Mouse (Mus musculus): ENCODE data around the gene Lypd6b. TPM values are rescaled to one million over a fixed set of nuclear protein-coding genes. Genes with fewer than 3 reads are reported as not detected.

Gene Lypd6b
- polyA plus RNA-seq, 1 experiment, result not detected

DNA sequence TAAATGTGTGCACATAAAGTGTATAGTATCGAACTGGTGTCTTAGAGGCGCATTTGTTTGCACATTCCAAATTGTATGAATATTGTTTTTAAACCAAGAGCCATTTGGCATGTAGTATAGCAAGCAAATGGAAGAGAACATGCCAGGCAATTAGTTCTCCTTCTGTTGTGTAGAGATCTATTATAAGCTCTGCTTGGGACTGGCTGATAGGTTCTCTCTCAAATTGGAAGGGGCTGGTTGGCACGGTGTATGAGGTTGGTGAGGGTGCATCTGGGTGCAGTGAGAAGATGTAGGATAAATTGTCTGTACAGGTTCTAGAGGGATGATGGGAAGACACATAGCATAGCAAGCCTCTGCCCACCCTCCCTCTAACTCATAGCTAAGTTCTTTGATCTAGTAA, 42.9 kb downstream of the Lypd6b start:
- H3K27me3 ChIP-seq (ENCODE audit: control insufficient read depth), result no peaks in the 10 kb centered on the region
- no peaks in the 10 kb centered on the region for H3K4me1 ChIP-seq (ENCODE audit: control insufficient read depth)
- TF ChIP-seq GATA1 (IDR thresholded peaks at IDR 0.05; ENCODE audit: low read length) (no peak), TAL1 (IDR thresholded peaks at IDR 0.05; ENCODE audit: low read length) (no peak)
- no peak overlapping the region for H3K4me3 ChIP-seq (replicated peaks)
- H3K9me3 ChIP-seq (ENCODE audit: control insufficient read depth, low read length), result no peaks in the 10 kb centered on the region
- H3K36me3 ChIP-seq (ENCODE audit: control insufficient read depth), result no peaks in the 10 kb centered on the region

DNA sequence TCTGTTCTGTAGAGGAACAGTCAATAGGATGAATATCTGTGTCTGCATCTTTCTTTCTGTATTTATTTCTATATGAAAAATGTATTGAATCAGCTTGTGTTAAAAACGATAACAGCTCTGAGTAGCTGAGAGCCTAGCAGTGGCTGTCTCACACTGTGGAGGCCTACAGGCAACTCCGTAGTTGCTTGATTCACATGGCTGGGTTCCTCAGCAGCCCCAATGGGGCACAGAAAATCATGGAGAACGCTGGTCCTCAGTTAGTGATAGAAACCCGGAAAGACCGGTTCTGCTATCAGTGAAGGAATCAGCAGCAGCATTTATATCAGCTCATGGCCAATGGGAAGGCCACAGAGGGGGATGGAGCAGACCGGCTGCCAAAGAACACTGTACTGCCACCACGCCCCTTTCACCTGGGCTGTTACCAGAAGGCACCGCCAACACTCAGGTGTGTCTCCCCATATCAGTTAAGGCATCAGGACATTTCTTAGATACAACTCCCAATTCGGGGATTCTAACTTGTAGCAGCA, 44.9 kb downstream of the Lypd6b start:
- Histone ChIP-seq H3K9me3 (ENCODE audit: control insufficient read depth, low read length) (no peaks in the 10 kb centered on the region), H3K4me3 (replicated peaks) (no peak overlapping the region), H3K36me3 (ENCODE audit: control insufficient read depth) (no peaks in the 10 kb centered on the region), H3K4me1 (ENCODE audit: control insufficient read depth) (no peaks in the 10 kb centered on the region), H3K27me3 (ENCODE audit: control insufficient read depth) (no peaks in the 10 kb centered on the region)
- no peak for TF ChIP-seq GATA1 (IDR thresholded peaks at IDR 0.05; ENCODE audit: low read length)
- TF ChIP-seq TAL1 (IDR thresholded peaks at IDR 0.05; ENCODE audit: low read length), result no peak

DNA sequence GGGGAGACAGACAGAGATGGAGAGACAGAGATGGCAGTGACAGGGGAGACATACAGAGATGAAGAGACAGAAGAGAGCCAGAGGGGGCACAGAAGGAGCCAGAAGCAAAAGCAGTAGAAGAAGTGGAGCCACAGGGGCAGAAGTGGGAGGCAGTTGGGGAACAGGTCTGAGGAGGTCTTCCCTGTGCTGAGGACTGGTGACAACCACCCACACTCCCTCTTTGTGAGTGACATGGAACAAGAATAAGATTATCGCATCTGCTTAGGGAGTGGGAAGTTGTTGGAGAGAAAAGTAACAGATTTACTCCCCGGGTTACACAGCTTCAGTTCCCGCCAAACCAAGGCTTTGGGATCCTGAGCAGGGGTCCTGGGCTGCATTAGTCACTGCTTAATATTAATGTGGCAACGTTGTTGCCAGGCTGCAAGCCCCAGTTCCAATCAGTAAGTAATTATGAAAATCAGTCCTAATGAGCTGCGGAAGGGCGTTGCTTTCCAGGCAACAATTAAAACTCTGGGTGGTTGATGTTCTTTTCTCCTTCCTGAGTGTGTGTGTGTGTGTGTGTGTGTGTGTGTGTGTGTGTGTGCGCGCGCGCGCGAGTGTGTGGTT, 50.1 kb downstream of the Lypd6b start:
- TF ChIP-seq GATA1 (IDR thresholded peaks at IDR 0.05; ENCODE audit: low read length) (no peak), TAL1 (IDR thresholded peaks at IDR 0.05; ENCODE audit: low read length) (no peak)
- H3K27me3 ChIP-seq (ENCODE audit: control insufficient read depth), result no peaks in the 10 kb centered on the region
- no peak overlapping the region for H3K4me3 ChIP-seq (replicated peaks)
- H3K9me3 ChIP-seq (ENCODE audit: control insufficient read depth, low read length), result no peaks in the 10 kb centered on the region
- H3K36me3 ChIP-seq (ENCODE audit: control insufficient read depth), result no peaks in the 10 kb centered on the region
- no peaks in the 10 kb centered on the region for H3K4me1 ChIP-seq (ENCODE audit: control insufficient read depth)

DNA sequence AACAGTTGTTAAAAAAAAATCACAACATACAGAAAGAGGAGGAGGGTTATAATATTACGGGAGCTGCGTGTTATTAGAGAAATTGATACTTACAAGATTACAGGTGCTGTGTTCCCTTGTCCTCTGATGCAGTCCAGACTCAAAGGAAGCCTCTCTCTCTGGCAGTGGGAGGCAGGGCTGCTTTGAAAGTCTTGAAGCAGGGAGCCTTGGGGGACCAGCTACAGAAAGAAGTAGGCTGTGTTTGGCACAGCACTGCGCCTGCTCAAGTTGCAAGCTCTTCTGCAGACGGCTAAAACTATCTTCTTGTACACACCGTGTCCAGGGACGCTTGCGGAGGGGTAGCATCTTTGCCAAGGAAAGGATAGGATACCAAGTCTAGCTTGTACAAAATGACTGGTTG, 51.1 kb downstream of the Lypd6b start:
- H3K4me1 ChIP-seq (ENCODE audit: control insufficient read depth), result no peaks in the 10 kb centered on the region
- no peaks in the 10 kb centered on the region for H3K9me3 ChIP-seq (ENCODE audit: control insufficient read depth, low read length)
- H3K36me3 ChIP-seq (ENCODE audit: control insufficient read depth), result no peaks in the 10 kb centered on the region
- TF ChIP-seq GATA1 (IDR thresholded peaks at IDR 0.05; ENCODE audit: low read length) (no peak), TAL1 (IDR thresholded peaks at IDR 0.05; ENCODE audit: low read length) (no peak)
- H3K4me3 ChIP-seq (replicated peaks), result no peak overlapping the region
- H3K27me3 ChIP-seq (ENCODE audit: control insufficient read depth), result no peaks in the 10 kb centered on the region

DNA sequence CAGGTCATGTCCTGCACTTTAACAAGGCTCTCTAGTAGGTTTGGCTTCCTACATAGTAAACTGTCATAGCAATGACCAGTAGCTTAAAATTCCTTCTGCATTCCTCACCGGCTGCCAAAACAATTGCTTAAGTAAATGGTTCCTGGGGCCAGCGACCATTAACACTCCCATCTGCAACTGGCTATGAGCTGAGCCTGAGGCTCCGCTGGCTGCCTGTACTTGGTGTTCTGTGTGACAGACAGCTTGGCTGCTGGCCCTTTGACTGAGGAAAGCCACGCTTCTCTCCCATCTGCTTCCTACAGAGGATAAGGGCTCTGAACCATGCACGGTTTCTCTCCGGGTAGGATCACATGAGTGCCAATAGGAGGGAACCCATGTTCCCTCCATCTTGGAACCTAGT, 53.1 kb downstream of the Lypd6b start:
- Histone ChIP-seq H3K4me1 (ENCODE audit: control insufficient read depth) (no peaks in the 10 kb centered on the region), H3K36me3 (ENCODE audit: control insufficient read depth) (no peaks in the 10 kb centered on the region)
- TF ChIP-seq GATA1 (IDR thresholded peaks at IDR 0.05; ENCODE audit: low read length), result no peak
- TF ChIP-seq TAL1 (IDR thresholded peaks at IDR 0.05; ENCODE audit: low read length), result no peak

DNA sequence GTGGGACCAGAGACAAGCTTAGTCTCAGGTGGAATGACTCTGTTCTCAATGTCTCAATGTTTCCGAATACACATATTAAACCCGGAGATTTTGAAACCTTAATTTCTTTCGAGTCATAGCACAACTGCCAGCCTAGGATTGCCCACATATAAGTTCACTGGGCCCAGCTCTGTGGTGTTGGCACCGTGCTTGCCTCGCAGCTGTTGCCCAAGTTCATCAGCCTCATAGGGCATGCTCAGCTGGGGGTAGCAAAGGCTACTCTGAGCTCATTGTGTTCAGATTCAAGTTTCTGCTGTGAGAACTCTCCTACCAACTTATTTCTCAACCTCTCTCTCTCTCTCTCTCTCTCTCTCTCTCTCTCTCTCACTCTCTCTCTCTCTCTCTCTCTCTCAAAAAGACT, 53.6 kb downstream of the Lypd6b start:
- TF ChIP-seq TAL1 (IDR thresholded peaks at IDR 0.05; ENCODE audit: low read length) (no peak), GATA1 (IDR thresholded peaks at IDR 0.05; ENCODE audit: low read length) (no peak)
- Histone ChIP-seq H3K9me3 (ENCODE audit: control insufficient read depth, low read length) (no peaks in the 10 kb centered on the region), H3K36me3 (ENCODE audit: control insufficient read depth) (no peaks in the 10 kb centered on the region), H3K4me1 (ENCODE audit: control insufficient read depth) (no peaks in the 10 kb centered on the region), H3K27me3 (ENCODE audit: control insufficient read depth) (no peaks in the 10 kb centered on the region), H3K4me3 (replicated peaks) (no peak overlapping the region)

More for the DNA sequence above, 53.1 kb downstream of the Lypd6b start:
- no peaks in the 10 kb centered on the region for H3K9me3 ChIP-seq (ENCODE audit: control insufficient read depth, low read length)
- no peak overlapping the region for H3K4me3 ChIP-seq (replicated peaks)
- no peaks in the 10 kb centered on the region for H3K27me3 ChIP-seq (ENCODE audit: control insufficient read depth)

DNA sequence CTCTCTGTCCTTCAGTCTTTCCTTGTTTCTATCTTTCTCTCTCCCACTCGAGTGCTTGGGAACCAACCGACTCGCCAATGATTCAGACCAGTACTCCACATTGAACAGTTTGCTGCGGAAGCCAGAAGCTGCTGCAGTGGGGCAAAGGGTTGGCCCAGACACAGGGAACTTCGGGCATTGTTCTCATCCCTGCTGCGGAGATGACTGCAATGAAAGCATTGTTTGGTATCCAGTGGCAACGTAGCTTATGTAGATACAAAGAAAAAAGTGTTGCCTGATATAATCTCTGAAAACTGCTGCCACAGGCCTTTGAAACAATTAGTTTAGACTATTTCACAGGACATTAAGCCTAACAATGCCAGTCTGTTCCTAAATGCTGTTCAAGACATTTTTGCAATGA, 57.6 kb downstream of the Lypd6b start:
- TF ChIP-seq TAL1 (IDR thresholded peaks at IDR 0.05; ENCODE audit: low read length), result no peak
- no peak for TF ChIP-seq GATA1 (IDR thresholded peaks at IDR 0.05; ENCODE audit: low read length)
- no peaks in the 10 kb centered on the region for H3K9me3 ChIP-seq (ENCODE audit: control insufficient read depth, low read length)
- H3K36me3 ChIP-seq (ENCODE audit: control insufficient read depth), result no peaks in the 10 kb centered on the region
- no peak overlapping the region for H3K4me3 ChIP-seq (replicated peaks)
- H3K4me1 ChIP-seq (ENCODE audit: control insufficient read depth), result no peaks in the 10 kb centered on the region
- no peaks in the 10 kb centered on the region for H3K27me3 ChIP-seq (ENCODE audit: control insufficient read depth)

DNA sequence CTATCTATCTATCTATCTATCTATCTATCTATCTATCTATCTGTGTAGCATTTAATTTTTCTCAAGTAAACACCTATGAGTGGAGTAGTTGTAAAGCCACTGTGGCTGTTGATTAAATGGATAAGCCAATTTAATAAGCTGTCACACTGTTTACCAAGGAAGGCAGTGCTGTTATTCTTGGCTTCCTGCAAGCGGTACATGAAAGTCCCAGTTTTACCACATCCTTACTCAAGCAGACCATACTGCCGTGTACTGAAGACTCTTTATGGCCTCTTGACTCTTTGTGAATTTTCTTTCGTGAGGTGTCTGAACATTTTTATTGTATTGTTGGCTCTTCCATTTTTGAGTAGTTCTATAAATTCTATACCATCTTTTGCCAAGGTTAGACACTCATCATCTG, 58.6 kb downstream of the Lypd6b start:
- H3K27me3 ChIP-seq (ENCODE audit: control insufficient read depth), result no peaks in the 10 kb centered on the region
- no peaks in the 10 kb centered on the region for H3K36me3 ChIP-seq (ENCODE audit: control insufficient read depth)

DNA sequence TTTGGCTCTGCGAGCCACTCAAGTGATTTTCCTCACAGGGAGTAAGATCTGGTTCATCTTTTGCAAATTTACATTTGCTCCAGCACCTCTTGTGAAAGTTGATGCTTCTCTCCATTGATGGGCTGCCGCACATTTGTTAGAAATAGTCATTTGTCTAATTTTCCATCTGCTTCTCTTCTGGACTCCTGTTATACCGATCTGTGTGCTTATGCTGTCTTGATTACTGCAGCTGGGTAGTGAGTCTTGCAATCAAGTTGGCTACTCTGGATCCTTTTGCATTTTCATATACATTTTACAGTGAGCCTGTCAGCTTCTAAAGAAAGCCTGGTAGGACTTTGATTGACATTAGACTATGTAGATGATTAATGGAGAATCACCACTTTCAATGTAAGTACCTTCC, 59.4 kb downstream of the Lypd6b start:
- H3K4me3 ChIP-seq (replicated peaks), result no peak overlapping the region
- H3K27me3 ChIP-seq (ENCODE audit: control insufficient read depth), result no peaks in the 10 kb centered on the region
- no peaks in the 10 kb centered on the region for H3K4me1 ChIP-seq (ENCODE audit: control insufficient read depth)
- no peaks in the 10 kb centered on the region for H3K9me3 ChIP-seq (ENCODE audit: control insufficient read depth, low read length)
- no peak for TF ChIP-seq TAL1 (IDR thresholded peaks at IDR 0.05; ENCODE audit: low read length)
- no peak for TF ChIP-seq GATA1 (IDR thresholded peaks at IDR 0.05; ENCODE audit: low read length)
- no peaks in the 10 kb centered on the region for H3K36me3 ChIP-seq (ENCODE audit: control insufficient read depth)

More for the DNA sequence above, 58.6 kb downstream of the Lypd6b start:
- no peaks in the 10 kb centered on the region for H3K4me1 ChIP-seq (ENCODE audit: control insufficient read depth)
- TF ChIP-seq TAL1 (IDR thresholded peaks at IDR 0.05; ENCODE audit: low read length) (no peak), GATA1 (IDR thresholded peaks at IDR 0.05; ENCODE audit: low read length) (no peak)
- H3K4me3 ChIP-seq (replicated peaks), result no peak overlapping the region
- H3K9me3 ChIP-seq (ENCODE audit: control insufficient read depth, low read length), result no peaks in the 10 kb centered on the region

GRCm38 (mm10) chr2:49847831-49848230, 60.3 kb downstream of the Lypd6b start:
- no peaks in the 10 kb centered on the region for H3K27me3 ChIP-seq (ENCODE audit: control insufficient read depth)
- H3K4me3 ChIP-seq (replicated peaks), result no peak overlapping the region
- no peaks in the 10 kb centered on the region for H3K9me3 ChIP-seq (ENCODE audit: control insufficient read depth, low read length)
- TF ChIP-seq GATA1 (IDR thresholded peaks at IDR 0.05; ENCODE audit: low read length), result no peak
- TF ChIP-seq TAL1 (IDR thresholded peaks at IDR 0.05; ENCODE audit: low read length), result no peak
- no peaks in the 10 kb centered on the region for H3K36me3 ChIP-seq (ENCODE audit: control insufficient read depth)
- H3K4me1 ChIP-seq (ENCODE audit: control insufficient read depth), result no peaks in the 10 kb centered on the region
